Mouse (Mus musculus) embryonic facial prominence, embryonic 11.5 days (tissue): Measurements from ENCODE around the gene Gins1. TPM values are rescaled to one million over a fixed set of nuclear protein-coding genes. Genes with fewer than 3 reads are reported as not detected.
"Not testable (repeated sequence)": the region's sequence is repeated elsewhere in the genome, so short reads cannot be mapped to it uniquely, and the experiment has no call there.

Experiments used
- ATAC-seq: fragments of 200-750 bp; cut with Nextera tagmentation; replicated peaks from 2 replicates; pipeline ENCODE4 v1.8.0; 2017; ENCODE audit warnings: low read depth; ENCODE audit not compliant: insufficient number of reproducible peaks, low FRiP score, low TSS enrichment
- DNase-seq: peaks from one replicate; pipeline ENCODE4 v3.0.0-alpha.2; 2015; ENCODE audit warnings: low spot score
- H3K27ac ChIP-seq: fragments of 300-500 bp; sonication (generic); replicated peaks from 2 replicates; pipeline ENCODE4 v1.5.1; 2014; ENCODE audit warnings: mild to moderate bottlenecking, low read depth, low read length, control low read depth
- H3K27me3 ChIP-seq: fragments of 300-500 bp; sonication (generic); 2 replicates; pipeline ENCODE4 v1.6.1; 2014; ENCODE audit warnings: mild to moderate bottlenecking, low read length, moderate library complexity, mixed read lengths; ENCODE audit not compliant: control insufficient read depth, insufficient read depth
- H3K36me3 ChIP-seq: fragments of 300-500 bp; sonication (generic); replicated peaks from 2 replicates; pipeline ENCODE4 v1.6.1; 2014; ENCODE audit warnings: low read depth, mild to moderate bottlenecking, low read length, moderate library complexity, mixed read lengths; ENCODE audit not compliant: control insufficient read depth, insufficient read depth
- H3K4me1 ChIP-seq: fragments of 300-500 bp; sonication (generic); 2 replicates; pipeline ENCODE4 v1.6.1; 2014; ENCODE audit warnings: low read length, mixed read lengths; ENCODE audit not compliant: control insufficient read depth, insufficient read depth
- H3K4me2 ChIP-seq: fragments of 300-500 bp; sonication (generic); 2 replicates; pipeline ENCODE4 v1.6.1; 2014; ENCODE audit warnings: low read depth, mild to moderate bottlenecking, control low read depth, low read length, moderate library complexity
- H3K4me3 ChIP-seq: fragments of 300-500 bp; sonication (generic); 2 replicates; pipeline ENCODE4 v1.5.1; 2014; ENCODE audit warnings: low read depth, low read length, control low read depth
- H3K9ac ChIP-seq: fragments of 300-500 bp; sonication (generic); replicated peaks from 2 replicates; pipeline ENCODE4 v1.6.1; 2014; ENCODE audit warnings: mild to moderate bottlenecking, control low read depth, low read length
- H3K9me3 ChIP-seq: fragments of 300-500 bp; sonication (generic); replicated peaks from 2 replicates; pipeline ENCODE4 v1.6.1; 2016; ENCODE audit warnings: mild to moderate bottlenecking, low read length, inconsistent platforms, mixed read lengths; ENCODE audit not compliant: control insufficient read depth
- WGBS: fragments of 180-500 bp; shearing (Covaris S2); extraction: QIAGEN DNeasy Blood & Tissue Kit; methylation state at CpG from one replicate; pipeline ENCODE4 v1.1.7; 2014; 5-methylcytosine and 5-hydroxymethylcytosine counted together
- polyA plus RNA-seq: library from polyadenylated mRNA; unstranded; fragments of >200 nt; fragmentation: Nextera tagmentation; extraction: Ambion mirVana; gene quantifications from 2 replicates; pipeline ENCODE4 v1.2.1, GENCODE M21; 2014

Gene Gins1
- polyA plus RNA-seq, 1 experiment from 2014 or later, result 87.7 TPM

DNA sequence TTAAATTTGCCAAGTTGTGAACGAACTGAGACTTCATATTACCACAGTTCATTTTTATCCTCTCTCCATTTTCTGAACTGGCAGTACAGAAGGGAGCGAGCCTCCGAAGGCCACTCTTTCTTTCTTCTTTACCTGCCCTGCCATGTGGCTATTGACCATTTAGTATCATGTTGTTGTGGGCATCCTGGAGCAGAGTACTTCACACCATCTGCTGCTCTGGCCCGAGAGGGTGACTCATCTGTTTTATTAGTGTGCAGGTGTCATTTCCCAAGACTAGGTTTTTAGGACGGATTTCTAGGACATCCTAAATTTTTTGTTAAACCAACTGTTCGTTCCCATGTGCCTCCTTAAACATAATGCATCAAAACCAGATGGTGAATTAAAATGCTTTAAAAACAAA, 24.0 kb downstream of the Gins1 start:
- no peak for DNase-seq

DNA sequence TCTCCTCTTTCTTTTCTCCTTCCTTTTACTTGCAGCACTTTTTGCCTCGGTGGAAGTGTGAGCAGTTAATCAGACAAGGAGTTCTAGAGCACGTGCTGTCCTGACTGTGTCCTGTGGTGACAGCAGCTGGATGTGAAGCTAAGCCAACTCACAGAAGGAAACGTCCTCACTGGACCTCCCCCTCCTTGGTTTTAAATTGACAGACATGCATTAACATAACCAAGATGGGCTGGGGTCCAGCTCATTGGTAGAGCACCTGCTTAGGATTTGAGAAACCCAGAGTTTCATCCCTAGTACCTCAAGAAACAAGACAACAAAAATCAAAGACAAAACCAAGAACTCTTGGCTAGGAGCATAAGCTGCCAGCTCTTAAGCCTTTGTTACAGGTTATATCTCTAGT, 25.6 kb downstream of the Gins1 start:
- Histone ChIP-seq H3K4me1 (no peaks in the 10 kb centered on the region), H3K36me3 (no peaks in the 10 kb centered on the region), H3K9me3 (no peaks in the 10 kb centered on the region), H3K4me2 (no peak overlapping the region), H3K27ac (no peak overlapping the region), H3K4me3 (no peak overlapping the region), H3K27me3 (no peaks in the 10 kb centered on the region), H3K9ac (no peak overlapping the region)
- 73% methylated on average over 3 of the region's 3 CpGs for WGBS
- no peak for DNase-seq
- ATAC-seq, result no peak

More for the DNA sequence above, 24.0 kb downstream of the Gins1 start:
- no peak overlapping the region for H3K9ac ChIP-seq
- H3K4me3 ChIP-seq, result no peak overlapping the region
- no peaks in the 10 kb centered on the region for H3K9me3 ChIP-seq
- WGBS, result 88% methylated on average over 6 of the region's 6 CpGs
- no peaks in the 10 kb centered on the region for H3K27me3 ChIP-seq
- H3K27ac ChIP-seq, result no peak overlapping the region
- no peak overlapping the region for H3K4me2 ChIP-seq
- ATAC-seq, result no peak
- H3K36me3 ChIP-seq, result no peaks in the 10 kb centered on the region
- H3K4me1 ChIP-seq, result no peaks in the 10 kb centered on the region

DNA sequence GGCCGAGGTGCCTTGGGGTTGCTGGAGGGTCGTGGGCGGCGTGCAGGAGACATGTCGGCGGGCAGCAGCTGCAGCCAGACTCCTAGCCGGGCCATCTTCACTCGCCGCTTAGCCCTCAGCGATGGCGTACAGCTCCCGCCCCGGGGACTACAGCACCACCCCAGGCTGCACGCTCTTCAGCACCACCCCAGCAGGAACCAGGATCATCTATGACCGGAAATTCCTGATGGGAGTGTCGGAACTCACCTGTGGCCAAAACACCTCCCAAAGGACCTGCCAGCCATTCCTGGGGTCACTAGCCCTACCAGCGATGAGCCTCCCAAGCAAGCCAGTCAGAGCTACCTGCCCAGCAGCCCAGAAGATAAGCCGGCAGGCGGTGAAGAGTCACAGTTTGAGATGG, 28.3 kb downstream of the Gins1 start:
- H3K4me1 ChIP-seq, result no peaks in the 10 kb centered on the region
- H3K9ac ChIP-seq, result no peak overlapping the region
- H3K4me2 ChIP-seq, result no peak overlapping the region
- ATAC-seq, result no peak
- H3K9me3 ChIP-seq, result no peaks in the 10 kb centered on the region
- no peak for DNase-seq
- no peak overlapping the region for H3K27ac ChIP-seq
- no peaks in the 10 kb centered on the region for H3K27me3 ChIP-seq
- WGBS, result 81% methylated on average over 19 of the region's 19 CpGs
- H3K36me3 ChIP-seq, result no peaks in the 10 kb centered on the region; the same call in 1 of the 2 replicates
- no peak overlapping the region for H3K4me3 ChIP-seq

DNA sequence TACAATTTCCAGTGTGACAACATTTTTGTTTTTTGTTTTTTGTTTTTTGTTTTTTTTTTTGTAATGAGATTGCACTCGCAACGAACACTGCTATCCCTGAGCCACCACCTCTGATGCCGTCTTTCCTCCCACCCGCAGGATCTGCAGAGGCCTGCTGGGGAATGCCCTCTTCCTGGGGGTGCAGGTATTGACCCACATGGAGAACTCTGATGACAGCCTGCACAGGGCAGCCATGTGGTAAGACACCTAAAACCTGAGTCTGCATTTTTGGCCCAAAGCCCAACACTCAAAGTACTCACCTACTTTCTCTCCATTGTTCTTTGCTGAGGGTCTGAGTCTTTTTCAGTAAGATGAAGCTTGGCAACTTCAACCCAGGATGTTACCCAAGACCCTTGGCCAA, 29.5 kb downstream of the Gins1 start:
- no peak overlapping the region for H3K9ac ChIP-seq
- ATAC-seq, result no peak
- H3K4me3 ChIP-seq, result no peak overlapping the region
- no peaks in the 10 kb centered on the region for H3K9me3 ChIP-seq
- DNase-seq, result no peak
- no peak overlapping the region for H3K27ac ChIP-seq
- no peaks in the 10 kb centered on the region for H3K27me3 ChIP-seq
- no peaks in the 10 kb centered on the region for H3K4me1 ChIP-seq
- no peak overlapping the region for H3K4me2 ChIP-seq
- peaks cover 1% of the 10 kb centered on the region for H3K36me3 ChIP-seq
- WGBS, result 92% methylated on average over 4 of the region's 4 CpGs

DNA sequence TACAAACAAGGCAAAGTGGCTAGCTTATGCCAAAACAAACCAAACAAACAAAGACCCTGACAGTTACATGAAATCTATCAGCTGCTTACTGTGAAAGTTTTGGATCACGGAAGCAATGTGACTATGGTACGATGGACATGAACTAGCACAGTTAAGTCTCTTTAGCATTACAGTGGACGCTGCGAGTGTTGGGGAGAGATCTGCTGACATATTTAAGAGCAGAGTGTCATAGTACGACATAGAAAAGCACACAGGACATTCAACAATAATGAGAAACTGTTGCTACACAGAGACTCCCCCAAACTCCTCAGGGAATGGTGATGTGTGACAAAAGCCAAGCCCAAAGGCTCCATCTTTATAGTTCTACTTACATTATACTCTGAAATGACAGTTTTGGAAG, 38.8 kb downstream of the Gins1 start:
- WGBS, result 93% methylated on average over 5 of the region's 5 CpGs
- no peaks in the 10 kb centered on the region for H3K27me3 ChIP-seq
- no peaks in the 10 kb centered on the region for H3K9me3 ChIP-seq
- no peak overlapping the region for H3K4me3 ChIP-seq
- H3K9ac ChIP-seq, result no peak overlapping the region
- ATAC-seq, result no peak
- H3K4me1 ChIP-seq, result no peaks in the 10 kb centered on the region
- H3K27ac ChIP-seq, result no peak overlapping the region
- H3K36me3 ChIP-seq, result peaks cover 2% of the 10 kb centered on the region; the same call in 1 of the 2 replicates
- no peak overlapping the region for H3K4me2 ChIP-seq
- DNase-seq, result no peak

DNA sequence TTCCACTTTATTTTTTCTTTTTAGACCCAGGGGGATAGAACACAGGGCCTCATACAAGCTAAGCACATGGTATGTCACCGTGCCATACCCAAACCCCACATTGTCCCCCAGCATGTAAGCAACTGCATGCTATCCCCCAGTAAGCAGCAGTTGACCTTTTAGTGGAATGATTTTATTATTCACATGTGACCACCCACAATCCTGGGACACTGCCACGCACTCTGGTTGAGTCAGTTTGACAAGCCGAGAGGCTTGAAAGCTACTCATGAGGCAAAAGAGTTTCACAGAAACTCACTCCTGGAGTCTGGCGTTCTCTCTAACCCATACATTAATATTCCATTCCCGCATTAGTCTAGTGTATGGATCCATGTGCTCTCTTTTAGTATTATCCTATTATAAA, 42.1 kb downstream of the Gins1 start:
- 95% methylated on average over 5 of the region's 5 CpGs for WGBS
- not testable (repeated sequence) for H3K9ac ChIP-seq

DNA sequence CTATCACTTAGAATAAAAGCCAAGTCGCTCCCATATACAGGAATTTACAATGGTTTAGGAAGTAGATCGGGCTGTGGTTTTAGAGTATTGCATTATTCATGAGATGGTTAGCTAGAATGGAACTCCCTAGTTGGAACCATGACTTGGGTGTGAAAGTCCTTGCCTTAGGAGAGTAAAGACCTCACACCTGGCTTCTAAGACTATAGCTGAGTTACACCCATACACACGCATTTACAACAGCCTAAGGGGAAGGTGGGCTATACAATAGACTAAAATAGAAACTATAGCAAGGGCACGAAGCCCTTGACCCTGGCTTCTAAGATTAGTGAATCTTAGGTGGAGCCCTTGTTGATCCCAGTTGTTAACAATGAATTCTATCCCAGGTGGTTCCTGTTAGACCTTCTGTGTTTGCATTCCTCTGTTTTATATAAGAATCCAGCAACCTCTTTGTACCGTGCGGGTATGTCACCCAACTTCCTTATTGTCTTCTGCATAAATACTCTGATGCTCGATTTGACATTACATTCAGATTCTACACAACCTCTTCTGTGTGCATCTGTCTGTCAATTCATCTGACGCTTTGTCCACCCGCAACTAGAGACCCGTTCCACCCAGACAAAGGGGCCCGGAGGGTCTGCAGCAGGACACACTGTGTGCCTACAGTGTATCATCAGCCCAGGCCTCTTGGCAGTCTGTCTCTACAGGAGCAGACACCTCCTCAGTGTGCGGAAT, 42.8 kb downstream of the Gins1 start:
- 90% methylated on average over 12 of the region's 12 CpGs for WGBS
- ATAC-seq, H3K36me3 ChIP-seq, H3K27ac ChIP-seq, H3K27me3 ChIP-seq, H3K9ac ChIP-seq, H3K4me2 ChIP-seq, H3K4me1 ChIP-seq, H3K4me3 ChIP-seq, H3K9me3 ChIP-seq, DNase-seq: not testable (repeated sequence)

More for the DNA sequence above, 42.1 kb downstream of the Gins1 start:
- ATAC-seq, H3K9me3 ChIP-seq, DNase-seq, H3K27ac ChIP-seq, H3K27me3 ChIP-seq, H3K4me3 ChIP-seq, H3K4me1 ChIP-seq, H3K36me3 ChIP-seq, H3K4me2 ChIP-seq: not testable (repeated sequence)

DNA sequence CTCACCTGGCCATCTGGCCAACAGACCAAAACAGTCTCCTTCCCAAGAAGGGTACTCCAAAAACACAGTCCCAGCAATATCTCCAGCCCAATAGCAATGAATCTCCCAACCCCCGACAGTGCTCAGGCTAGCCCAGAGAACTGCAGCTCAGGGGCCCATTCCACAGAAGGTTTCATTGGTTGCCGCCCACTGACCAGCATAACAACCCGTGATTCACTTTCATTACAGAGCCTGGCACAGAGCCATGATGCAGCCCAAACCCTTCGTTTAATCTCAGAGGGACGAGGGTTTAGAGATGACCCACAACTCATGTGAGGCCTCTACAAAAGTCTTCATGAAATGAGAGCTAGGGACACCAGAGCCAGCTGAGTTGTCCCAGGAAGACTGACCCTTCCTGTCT, 43.6 kb downstream of the Gins1 start:
- DNase-seq (no peak), ATAC-seq (no peak)
- no peak overlapping the region for H3K9ac ChIP-seq
- no peaks in the 10 kb centered on the region for H3K4me1 ChIP-seq
- no peak overlapping the region for H3K4me3 ChIP-seq
- no peaks in the 10 kb centered on the region; the same call in 1 of the 2 replicates for H3K36me3 ChIP-seq
- no peak overlapping the region for H3K4me2 ChIP-seq
- 89% methylated on average over 5 of the region's 5 CpGs for WGBS
- no peaks in the 10 kb centered on the region for H3K9me3 ChIP-seq
- no peaks in the 10 kb centered on the region for H3K27me3 ChIP-seq
- no peak overlapping the region for H3K27ac ChIP-seq
